Mouse (Mus musculus) ZHBTc4 (cell line): Measurements from ENCODE around the gene Lrrc66.

Source experiments
- DNase-seq: peaks from one replicate; pipeline ENCODE4 v3.0.0-alpha.2; 2011; ENCODE audit warnings: low read depth, low spot score

Lrrc66 gene

DNA sequence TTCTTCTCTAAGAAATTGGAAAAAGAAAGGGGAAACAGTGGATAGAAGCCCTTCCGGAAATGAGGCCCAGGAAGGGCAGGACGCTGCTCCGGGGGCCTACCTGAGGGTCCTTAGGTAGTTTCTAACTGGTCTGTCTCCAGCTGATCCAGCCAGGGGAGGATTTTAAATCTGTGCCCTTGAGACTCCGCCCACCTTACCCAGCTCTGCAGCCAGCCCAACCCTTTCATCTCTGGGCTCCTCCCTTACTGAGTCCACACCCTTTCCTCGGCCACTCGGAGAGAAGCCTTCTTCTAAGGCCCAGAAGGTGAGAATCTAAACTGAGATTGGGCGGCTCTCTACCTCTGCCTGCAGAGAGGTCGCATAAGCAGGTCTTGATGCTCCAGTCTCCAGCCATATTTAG, at the start of gene Lrrc66:
TSS of gene Lrrc66 (minus strand) at position 236 of the 400 bp plus-strand sequence.
- DNase-seq = peak; percentile 83

DNA sequence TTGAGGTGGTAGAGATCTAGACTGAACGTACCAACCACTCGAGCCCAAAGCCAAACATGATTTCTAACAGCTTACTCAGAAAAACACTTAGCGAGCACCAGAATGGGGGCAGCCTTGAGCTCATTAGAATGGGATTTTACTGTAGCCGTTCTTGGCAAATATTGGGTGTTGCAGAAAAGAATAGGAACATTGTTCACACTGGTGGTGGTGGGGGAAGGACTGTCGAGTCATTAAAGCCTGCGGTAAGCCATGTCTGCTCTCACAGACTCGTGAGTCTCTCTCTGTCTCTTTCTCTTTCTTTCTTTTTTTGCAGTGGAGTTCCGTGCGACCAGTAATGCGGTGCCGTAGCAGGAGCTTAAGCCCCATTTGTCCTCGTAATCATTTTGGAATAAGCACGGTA, 44.3 kb upstream of the Lrrc66 start:
- no peak for DNase-seq

GRCm38 (mm10) chr5:73675604-73676003, 43.3 kb upstream of the Lrrc66 start:
- DNase-seq = no peak

- peak; percentile 31 for DNase-seq
These were observed 37.1 kb upstream of the Lrrc66 start for GRCm38 (mm10) chr5:73669386-73669785.

DNA sequence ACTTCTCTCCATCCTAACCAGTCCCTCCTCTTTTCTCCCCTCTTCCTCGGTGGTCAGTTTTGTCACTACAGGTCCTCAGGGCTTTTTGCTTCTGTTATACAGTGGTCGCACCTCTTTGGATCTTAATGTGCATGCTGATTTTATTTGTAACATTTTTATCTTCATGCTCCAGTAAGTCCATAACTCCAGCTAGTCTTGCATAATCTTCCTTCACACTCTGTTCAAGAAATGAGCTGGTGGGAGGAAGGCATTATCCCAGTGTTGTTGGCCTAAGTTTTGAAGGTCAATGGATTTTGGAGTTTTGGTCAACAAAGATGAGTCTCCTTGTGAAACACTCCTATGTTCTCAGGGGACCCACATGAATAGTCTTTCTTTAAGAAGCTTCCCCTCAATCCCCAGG, 35.6 kb upstream of the Lrrc66 start:
- DNase-seq = no peak

DNA sequence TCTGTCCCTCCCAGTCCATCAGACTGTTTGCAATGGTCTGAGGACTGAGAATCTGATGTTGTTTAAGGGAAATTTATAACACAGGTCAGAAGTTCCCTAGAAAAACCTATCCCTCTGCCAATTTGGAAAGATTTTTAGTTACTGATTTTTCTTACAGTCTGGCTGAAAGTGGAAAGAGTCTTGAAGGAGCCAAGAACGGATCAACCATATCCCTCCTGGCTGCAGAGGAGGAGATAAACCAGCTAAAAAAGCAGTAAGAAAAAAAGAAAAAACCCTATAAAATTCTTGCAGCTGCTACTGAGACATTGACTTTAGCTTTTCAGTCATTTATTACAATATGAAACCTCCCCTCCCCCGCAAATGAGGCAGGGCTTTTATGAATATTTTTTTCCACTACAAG, 34.4 kb upstream of the Lrrc66 start:
- DNase-seq = no peak

GRCm38 (mm10) chr5:73651855-73652201, 19.5 kb upstream of the Lrrc66 start:
- no peak for DNase-seq

DNA sequence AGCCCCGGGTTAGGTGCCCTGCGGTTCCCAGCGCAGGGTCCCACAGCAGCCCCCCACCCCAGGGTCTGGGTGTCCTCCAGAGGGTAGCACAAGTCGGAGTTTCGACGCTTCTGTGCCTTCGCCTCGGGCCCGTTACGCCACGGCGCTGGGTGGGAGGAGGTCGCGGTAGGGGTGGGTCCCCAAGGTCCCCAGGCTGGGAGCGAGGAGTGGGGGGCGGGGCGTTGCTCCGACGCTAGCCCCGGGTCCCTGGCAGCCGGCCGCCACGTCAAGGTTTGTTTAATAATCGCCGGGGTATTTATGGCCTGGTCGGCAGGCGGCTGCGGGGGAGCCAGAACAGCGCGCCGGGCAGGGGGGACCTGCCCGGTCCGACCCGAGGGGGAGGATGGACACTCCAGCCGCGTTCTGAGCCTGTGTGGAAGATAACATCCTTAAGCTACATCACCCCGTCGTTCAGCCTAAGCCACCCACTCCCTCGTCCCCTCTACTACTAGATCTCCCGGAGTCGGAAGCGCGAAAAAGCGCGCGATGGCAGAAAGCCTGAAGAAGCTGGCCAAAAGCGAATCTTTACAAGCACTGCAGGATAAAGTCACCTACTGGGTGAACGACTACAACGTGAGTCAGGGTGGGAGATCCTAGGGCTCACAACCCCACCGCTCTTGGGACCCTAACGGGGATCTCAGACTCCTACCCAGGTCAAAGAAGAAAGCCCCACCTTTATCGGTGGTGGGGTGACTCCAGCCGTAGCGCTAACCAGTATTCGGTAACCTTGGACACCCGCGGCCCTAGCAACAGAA, 18.9 kb upstream of the Lrrc66 start, which contains the start of gene Spata18:
TSS of gene Spata18 (plus strand) at position 319 of the 794 bp plus-strand sequence.
- DNase-seq = peak; percentile 55

DNA sequence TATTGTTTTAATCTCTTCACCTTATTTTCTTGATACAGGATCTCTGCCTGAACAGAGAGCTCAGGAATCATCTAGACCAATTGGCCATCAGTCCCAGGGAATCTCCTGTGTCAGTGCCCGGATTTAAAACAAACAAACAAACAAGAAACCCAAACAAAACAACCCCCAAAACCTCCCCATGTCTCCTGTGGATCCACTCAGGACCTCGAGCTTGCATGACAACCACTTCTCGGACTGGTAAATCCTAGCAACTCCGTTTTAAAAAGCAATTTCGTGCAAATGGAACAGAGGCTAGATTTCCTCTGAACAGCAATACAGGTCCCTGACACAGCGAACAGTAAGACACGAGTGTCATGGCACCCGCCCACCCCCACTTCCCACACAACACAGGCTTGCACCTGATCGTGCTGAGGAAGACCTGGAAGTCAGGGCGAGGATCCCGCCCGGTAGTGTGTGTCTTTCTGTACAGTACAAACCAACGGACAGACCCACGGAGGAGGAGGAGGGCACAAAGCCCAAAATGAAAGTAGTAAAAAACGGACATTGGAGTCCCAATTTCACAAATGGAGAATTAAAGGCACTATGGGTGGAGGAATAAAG, 18.1 kb upstream of the Lrrc66 start:
- no peak for DNase-seq

DNA sequence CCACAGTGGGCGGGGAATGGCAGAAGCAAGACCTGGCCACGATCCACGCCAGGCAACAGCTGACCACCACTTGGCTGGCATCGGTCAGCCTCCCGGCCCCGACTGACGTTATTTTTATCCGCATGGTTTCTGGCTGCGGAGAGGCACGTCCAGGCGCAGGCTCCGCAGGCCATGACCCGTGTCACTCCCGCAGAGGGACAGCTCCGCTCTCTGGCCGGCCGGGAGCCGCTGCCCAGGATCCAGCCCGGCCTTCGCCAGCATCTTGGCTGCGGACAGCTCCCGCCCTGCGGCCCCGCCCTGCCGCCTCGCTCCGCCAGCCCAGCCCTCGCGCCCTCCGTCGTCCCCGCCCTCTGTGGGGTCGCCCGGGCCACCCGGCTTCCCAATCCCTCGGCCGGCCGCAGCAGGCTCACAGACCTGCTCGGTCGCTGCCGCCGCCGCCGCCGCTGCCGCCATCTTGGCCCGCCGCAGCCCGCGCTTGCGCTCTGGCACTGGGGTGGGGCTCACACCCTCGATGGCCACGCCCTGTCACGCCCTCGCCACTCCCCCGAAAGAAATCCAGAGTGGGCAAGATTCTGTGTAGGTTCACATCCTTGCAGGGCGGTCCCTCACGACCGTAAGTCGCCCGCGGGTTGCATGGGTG, 15.1 kb upstream of the Lrrc66 start, which contains the start of gene Sgcb:
TSS of gene Sgcb (minus strand) at position 530 of the 640 bp plus-strand sequence.
- peak; percentile 82 for DNase-seq

- DNase-seq = peak; percentile 79
These were observed 9.8 kb upstream of the Lrrc66 start for GRCm38 (mm10) chr5:73642091-73642490.

DNA sequence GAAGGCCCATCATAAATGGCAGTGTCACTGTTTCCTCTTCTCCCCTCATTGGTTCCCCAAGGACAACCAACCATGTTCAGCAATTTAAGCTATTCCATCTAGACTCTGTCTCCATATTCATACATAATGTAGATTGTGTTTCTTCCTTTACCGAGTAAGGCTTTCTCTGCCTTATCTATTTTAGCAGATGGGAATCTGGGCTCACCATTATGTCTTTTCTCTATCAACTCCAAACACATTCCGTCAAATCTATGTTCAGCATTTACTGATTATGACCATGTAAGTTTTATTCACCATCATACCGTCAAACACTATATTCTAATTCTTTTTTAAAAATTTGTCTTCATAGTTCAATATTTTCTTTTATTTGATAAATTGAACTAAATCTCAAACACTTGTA, 8.7 kb upstream of the Lrrc66 start:
- no peak for DNase-seq

- peak; percentile 53 for DNase-seq
These were observed 5.2 kb upstream of the Lrrc66 start for GRCm38 (mm10) chr5:73637337-73638107.

- peak; percentile 89 for DNase-seq
These were observed 815 bp upstream of the Lrrc66 start for GRCm38 (mm10) chr5:73633141-73633540.

DNA sequence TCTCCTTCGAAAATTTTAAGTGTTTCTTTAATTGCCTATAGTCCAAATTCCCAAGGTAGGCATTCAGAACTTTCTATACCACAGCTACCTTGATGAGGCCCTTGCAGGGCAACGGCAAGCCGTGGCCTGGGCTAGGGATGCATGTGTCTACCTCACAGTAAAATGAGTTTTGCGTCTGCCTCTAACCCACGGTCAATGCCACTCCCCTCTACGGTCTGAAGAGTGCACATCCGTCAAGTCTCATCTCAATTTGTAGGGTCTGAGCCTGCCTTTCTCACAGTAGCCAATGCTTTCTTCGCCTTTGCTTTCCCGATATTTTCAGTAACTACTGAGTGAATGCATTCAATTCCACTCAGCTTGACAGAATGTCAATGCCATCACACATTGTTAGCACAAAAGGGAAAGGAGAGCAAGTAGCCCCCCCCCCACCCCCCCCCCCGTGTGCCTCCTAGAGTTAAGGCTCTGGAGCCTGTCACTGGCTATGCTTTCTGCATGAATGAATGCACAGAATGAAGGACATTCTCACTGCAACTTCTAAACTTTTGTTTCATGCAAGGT, 1.2 kb downstream of the Lrrc66 start:
- DNase-seq = no peak

- DNase-seq = no peak
These were observed 2.2 kb downstream of the Lrrc66 start for GRCm38 (mm10) chr5:73630141-73630540.

DNA sequence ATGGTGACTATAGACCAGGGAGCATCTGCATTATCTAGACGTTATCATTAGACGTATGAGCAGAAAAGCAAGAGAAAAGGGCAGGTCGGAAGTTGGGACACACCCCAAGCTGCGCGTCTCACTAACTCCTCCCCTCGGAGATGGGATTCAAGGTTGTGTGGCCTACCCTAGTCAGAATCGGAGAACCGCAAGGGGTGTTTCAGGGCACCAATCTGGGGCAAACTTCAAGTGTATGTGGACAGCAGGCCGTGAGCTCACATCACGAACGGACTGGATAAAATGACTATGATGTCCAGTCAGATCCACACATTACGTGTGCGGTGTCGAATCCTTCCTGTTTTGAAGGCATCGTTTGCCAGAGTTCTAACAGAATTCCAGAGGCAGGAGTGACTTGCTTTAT, 4.3 kb downstream of the Lrrc66 start:
- DNase-seq = no peak

GRCm38 (mm10) chr5:73627559-73627958, 4.8 kb downstream of the Lrrc66 start:
- DNase-seq = no peak

DNA sequence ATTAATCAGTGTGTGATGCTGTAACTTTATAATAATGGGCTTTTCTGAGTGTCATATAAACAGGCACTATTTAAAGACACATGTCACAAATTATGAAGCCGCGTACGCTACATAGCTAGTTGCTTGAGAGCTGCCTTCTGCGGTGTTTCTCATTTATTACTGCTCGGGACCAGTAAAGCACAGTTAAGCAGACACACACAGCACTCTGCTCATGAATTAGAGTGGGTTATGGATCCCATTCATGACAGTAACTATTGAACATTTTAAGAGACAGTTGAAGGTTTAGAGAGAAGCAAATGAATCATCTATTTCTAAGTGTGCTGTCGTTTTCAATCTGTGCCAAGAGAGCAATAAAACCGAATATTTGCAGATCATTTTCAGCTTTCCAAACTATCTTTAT, 5.5 kb downstream of the Lrrc66 start:
- no peak for DNase-seq

DNA sequence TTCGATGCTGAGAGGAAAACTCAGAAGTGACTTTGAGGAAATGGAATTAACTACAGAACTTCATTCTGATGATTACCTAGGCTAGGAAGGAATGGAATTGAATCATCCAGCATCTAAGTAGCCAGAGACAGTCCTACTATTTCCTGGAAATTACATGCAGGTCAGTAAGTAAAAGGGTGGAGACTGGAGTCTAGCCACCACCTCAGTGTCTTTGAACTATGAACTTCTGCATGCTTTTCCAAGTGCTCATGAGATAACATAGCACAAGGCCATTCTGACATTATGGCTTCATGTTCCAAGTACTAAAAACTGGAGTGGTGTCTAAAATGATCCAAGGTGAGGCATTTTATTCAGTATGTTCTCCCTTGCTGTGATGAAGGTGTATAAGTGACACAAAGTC, 6.8 kb downstream of the Lrrc66 start:
- no peak for DNase-seq

GRCm38 (mm10) chr5:73618969-73619368, 13.4 kb downstream of the Lrrc66 start:
- DNase-seq = no peak

- DNase-seq = no peak
These were observed 17.1 kb downstream of the Lrrc66 start for GRCm38 (mm10) chr5:73615211-73615610.
